Mouse (Mus musculus) spleen, adult 2 months (tissue): ENCODE measurements around the gene Cd3g.

ENCODE experiments used
- CTCF ChIP-seq: fragments of 200-500 bp; IDR thresholded peaks from 2 replicates; pipeline ENCODE4 v1.5.1; 2011; ENCODE audit warnings: mild to moderate bottlenecking, inconsistent platforms; ENCODE audit not compliant: insufficient read depth, insufficient read length, insufficient replicate concordance; ENCODE audit errors: extremely low read depth
- POLR2A ChIP-seq: fragments of 200-500 bp; IDR thresholded peaks from 2 replicates; pipeline ENCODE4 v1.6.1; 2011; ENCODE audit warnings: low read depth, low read length, inconsistent platforms

- TF ChIP-seq POLR2A (no peak), CTCF (no peak)
These were observed 5.5 kb upstream of the Cd3g start for GRCm38 (mm10) chr9:44985721-44986161.
